Mouse (Mus musculus) forebrain, embryonic 16.5 days (tissue): ENCODE measurements around the gene Slc25a27. TPM values are rescaled to one million over a fixed set of nuclear protein-coding genes. Genes with fewer than 3 reads are reported as not detected.

ENCODE experiments used
- ATAC-seq: fragments of 200-750 bp; cut with Nextera tagmentation; 2 replicates; pipeline ENCODE4 v1.8.0; 2017; ENCODE audit warnings: mild to moderate bottlenecking, moderate library complexity
- H3K27ac ChIP-seq: fragments of 300-500 bp; sonication (generic); 2 replicates; pipeline ENCODE4 v1.5.1; 2014; ENCODE audit warnings: low read length, control low read depth
- H3K27me3 ChIP-seq: fragments of 300-500 bp; sonication (generic); replicated peaks from 2 replicates; pipeline ENCODE4 v1.6.1; 2014; ENCODE audit warnings: low read length; ENCODE audit not compliant: control insufficient read depth, insufficient read depth
- H3K36me3 ChIP-seq: fragments of 300-500 bp; sonication (generic); 2 replicates; pipeline ENCODE4 v1.6.1; 2014; ENCODE audit not compliant: control insufficient read depth, insufficient read depth
- H3K4me1 ChIP-seq: fragments of 300-500 bp; sonication (generic); replicated peaks from 2 replicates; pipeline ENCODE4 v1.6.1; 2014; ENCODE audit warnings: low read length; ENCODE audit not compliant: control insufficient read depth, insufficient read depth
- H3K4me2 ChIP-seq: fragments of 300-500 bp; sonication (generic); 2 replicates; pipeline ENCODE4 v1.6.1; 2014; ENCODE audit warnings: mild to moderate bottlenecking, low read length, control low read depth
- H3K4me3 ChIP-seq: fragments of 300-500 bp; sonication (generic); replicated peaks from 2 replicates; pipeline ENCODE4 v1.5.1; 2014; ENCODE audit warnings: mild to moderate bottlenecking, low read length, control low read depth
- H3K9ac ChIP-seq: fragments of 300-500 bp; sonication (generic); replicated peaks from 2 replicates; pipeline ENCODE4 v1.6.1; 2014; ENCODE audit warnings: low read depth, low read length, control low read depth
- H3K9me3 ChIP-seq: fragments of 300-500 bp; sonication (generic); 2 replicates; pipeline ENCODE4 v1.6.1; 2016; ENCODE audit warnings: low read length; ENCODE audit not compliant: control insufficient read depth
- whole genome bisulfite sequencing: fragments of 180-500 bp; shearing (Covaris S2); extraction: QIAGEN DNeasy Blood & Tissue Kit; methylation state at CpG from one replicate; pipeline ENCODE4 v1.1.7; 2014; 5-methylcytosine and 5-hydroxymethylcytosine counted together
- polyA plus RNA-seq: library from polyadenylated mRNA; unstranded; fragments of >200 nt; fragmentation: Nextera tagmentation; extraction: Ambion mirVana; gene quantifications from 2 replicates; pipeline ENCODE4 v1.2.1, GENCODE M21; 2015

Gene Slc25a27
- polyA plus RNA-seq, 1 experiment from 2014 or later, result 135 TPM

- Histone ChIP-seq H3K36me3 (no peaks in the 10 kb centered on the region), H3K9ac (peak overlapping the region; percentile 60; the same call in 1 of the 2 replicates), H3K4me2 (peak overlapping the region; percentile 90), H3K9me3 (peaks cover 4% of the 10 kb centered on the region; the same call in 1 of the 2 replicates), H3K27me3 (peaks cover 16% of the 10 kb centered on the region), H3K27ac (no peak overlapping the region), H3K4me3 (peak overlapping the region; percentile 51), H3K4me1 (peaks cover 14% of the 10 kb centered on the region)
- ATAC-seq, result peak; percentile 32; the same call in 1 of the 2 replicates
- 43% methylated on average over 13 of the region's 13 CpGs for WGBS
These were observed 36.6 kb downstream of the Slc25a27 start for GRCm38 (mm10) chr17:43630427-43630760.

- ATAC-seq, result peak; percentile 72
- Histone ChIP-seq H3K4me3 (peak within 1 kb of the TSS; percentile 51), H3K36me3 (no peaks in the 10 kb centered on the region), H3K9ac (peak within 1 kb of the TSS; percentile 60), H3K27me3 (peaks cover 16% of the 10 kb centered on the region), H3K27ac (no peak within 1 kb of the TSS), H3K4me1 (peaks cover 14% of the 10 kb centered on the region), H3K4me2 (peak within 1 kb of the TSS; percentile 90), H3K9me3 (peaks cover 4% of the 10 kb centered on the region; the same call in 1 of the 2 replicates)
- WGBS, result 2% methylated on average over 83 of the region's 83 CpGs
These were observed 37.3 kb downstream of the Slc25a27 start, which contains the start of gene Tdrd6 for GRCm38 (mm10) chr17:43629496-43630426. TSS of gene Tdrd6 (minus strand) at chr17:43630299.

- H3K9me3 ChIP-seq, result peaks cover 4% of the 10 kb centered on the region; the same call in 1 of the 2 replicates
These were observed 38.0 kb downstream of the Slc25a27 start for GRCm38 (mm10) chr17:43629026-43629495.

GRCm38 (mm10) chr17:43628246-43628645, 38.8 kb downstream of the Slc25a27 start:
- Histone ChIP-seq H3K4me1 (peaks cover 14% of the 10 kb centered on the region), H3K9me3 (peaks cover 4% of the 10 kb centered on the region; the same call in 1 of the 2 replicates), H3K27me3 (peaks cover 16% of the 10 kb centered on the region), H3K36me3 (no peaks in the 10 kb centered on the region), H3K9ac (no peak overlapping the region), H3K27ac (no peak overlapping the region), H3K4me3 (no peak overlapping the region), H3K4me2 (no peak overlapping the region)
- 91% methylated on average over 10 of the region's 10 CpGs for WGBS
- ATAC-seq, result no peak

More at GRCm38 (mm10) chr17:43629026-43629495, 38.0 kb downstream of the Slc25a27 start:
- Histone ChIP-seq H3K4me3 (peak overlapping the region; percentile 51), H3K27ac (no peak overlapping the region), H3K4me2 (peak overlapping the region; percentile 90), H3K9ac (peak overlapping the region; percentile 60; the same call in 1 of the 2 replicates), H3K27me3 (peaks cover 16% of the 10 kb centered on the region), H3K4me1 (peaks cover 14% of the 10 kb centered on the region), H3K36me3 (no peaks in the 10 kb centered on the region)
- 21% methylated on average over 24 of the region's 24 CpGs for WGBS
- ATAC-seq, result 0 out of 2 replicates have a peak, but pooled peaks have one; percentile 16

- H3K9me3 ChIP-seq, result no peaks in the 10 kb centered on the region; the same call in 1 of the 2 replicates
- no peak overlapping the region for H3K4me3 ChIP-seq
- ATAC-seq, result no peak
- H3K4me2 ChIP-seq, result no peak overlapping the region
- no peaks in the 10 kb centered on the region for H3K4me1 ChIP-seq
- no peak overlapping the region for H3K27ac ChIP-seq
- WGBS, result 92% methylated on average over 10 of the region's 10 CpGs
- H3K36me3 ChIP-seq, result no peaks in the 10 kb centered on the region
- no peaks in the 10 kb centered on the region for H3K27me3 ChIP-seq
- H3K9ac ChIP-seq, result no peak overlapping the region
These were observed 44.9 kb downstream of the Slc25a27 start for GRCm38 (mm10) chr17:43622076-43622475.

- WGBS, result 92% methylated on average over 9 of the region's 9 CpGs
- Histone ChIP-seq H3K4me2 (no peak overlapping the region), H3K27me3 (no peaks in the 10 kb centered on the region), H3K36me3 (no peaks in the 10 kb centered on the region), H3K4me1 (no peaks in the 10 kb centered on the region), H3K27ac (no peak overlapping the region), H3K9ac (no peak overlapping the region), H3K9me3 (no peaks in the 10 kb centered on the region), H3K4me3 (no peak overlapping the region)
- no peak for ATAC-seq
These were observed 47.9 kb downstream of the Slc25a27 start for GRCm38 (mm10) chr17:43619156-43619555.

GRCm38 (mm10) chr17:43612221-43612620, 54.8 kb downstream of the Slc25a27 start:
- ATAC-seq, result no peak
- 69% methylated on average over 3 of the region's 3 CpGs for WGBS
- Histone ChIP-seq H3K9ac (no peak overlapping the region), H3K4me3 (no peak overlapping the region), H3K36me3 (no peaks in the 10 kb centered on the region), H3K4me1 (no peaks in the 10 kb centered on the region), H3K4me2 (no peak overlapping the region), H3K27ac (no peak overlapping the region), H3K27me3 (no peaks in the 10 kb centered on the region), H3K9me3 (no peaks in the 10 kb centered on the region)

GRCm38 (mm10) chr17:43611586-43611985, 55.4 kb downstream of the Slc25a27 start:
- Histone ChIP-seq H3K4me2 (no peak overlapping the region), H3K9ac (no peak overlapping the region), H3K27me3 (no peaks in the 10 kb centered on the region), H3K36me3 (no peaks in the 10 kb centered on the region), H3K9me3 (no peaks in the 10 kb centered on the region), H3K4me3 (no peak overlapping the region), H3K27ac (no peak overlapping the region), H3K4me1 (no peaks in the 10 kb centered on the region)
- ATAC-seq, result peak; percentile 75
- 19% methylated on average over 7 of the region's 7 CpGs for WGBS

- Histone ChIP-seq H3K27ac (no peak overlapping the region), H3K4me2 (no peak overlapping the region), H3K9me3 (no peaks in the 10 kb centered on the region), H3K27me3 (no peaks in the 10 kb centered on the region), H3K4me1 (no peaks in the 10 kb centered on the region), H3K36me3 (no peaks in the 10 kb centered on the region), H3K4me3 (no peak overlapping the region), H3K9ac (no peak overlapping the region)
- no peak for ATAC-seq
- WGBS, result 11% methylated on average over 3 of the region's 3 CpGs
These were observed 60.3 kb downstream of the Slc25a27 start for GRCm38 (mm10) chr17:43606704-43607103.
